Mouse (Mus musculus) spleen, postnatal 14 days (tissue): Measurements from ENCODE around the gene Anapc16.

Source experiments
- DNase-seq, 2 experiments: peaks; one replicate each; pipeline ENCODE4 v3.0.0; 2021 to 2022; ENCODE audit warnings: low spot score in 2 of 2

Anapc16 gene

DNA sequence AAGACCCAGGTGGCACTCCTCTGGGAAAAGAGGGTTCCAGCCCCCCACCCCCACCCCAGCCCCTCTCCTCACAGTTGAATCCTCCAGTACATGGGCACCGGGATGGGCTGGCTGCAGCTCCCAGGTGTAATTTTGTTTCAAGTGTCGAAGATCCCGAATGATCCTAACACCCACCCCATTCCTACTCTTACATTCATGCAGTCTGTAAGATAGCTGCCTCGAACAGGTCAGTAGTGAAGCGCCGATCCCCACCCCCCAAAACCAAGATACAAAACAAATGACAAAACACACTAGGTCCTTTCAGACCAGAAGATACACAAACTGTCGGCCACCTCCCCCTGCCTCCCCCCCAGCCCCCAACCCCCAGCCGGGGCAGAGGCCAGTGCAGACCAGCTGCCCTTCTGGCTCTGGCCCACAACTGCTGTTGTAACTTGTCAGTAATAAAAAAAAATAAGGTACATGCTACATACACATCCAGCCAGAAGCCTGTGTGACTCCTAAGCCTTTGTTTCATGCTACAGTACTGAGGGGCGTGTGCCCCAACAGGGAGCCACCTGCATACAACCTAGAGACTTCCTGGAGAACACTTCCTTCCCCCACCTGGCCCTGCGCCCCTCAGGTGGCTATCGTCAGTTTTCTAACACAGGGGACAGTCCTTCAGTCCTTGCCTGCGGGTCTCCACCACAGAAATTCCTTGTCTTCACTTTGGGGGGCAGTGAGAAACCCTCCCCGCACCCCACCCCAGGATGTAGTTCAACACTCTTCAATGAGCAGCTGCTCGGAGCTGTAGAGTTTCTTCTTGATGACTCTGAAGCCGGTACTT lies 52.9 kb downstream of the Anapc16 start:
- no peak for DNase-seq

DNA sequence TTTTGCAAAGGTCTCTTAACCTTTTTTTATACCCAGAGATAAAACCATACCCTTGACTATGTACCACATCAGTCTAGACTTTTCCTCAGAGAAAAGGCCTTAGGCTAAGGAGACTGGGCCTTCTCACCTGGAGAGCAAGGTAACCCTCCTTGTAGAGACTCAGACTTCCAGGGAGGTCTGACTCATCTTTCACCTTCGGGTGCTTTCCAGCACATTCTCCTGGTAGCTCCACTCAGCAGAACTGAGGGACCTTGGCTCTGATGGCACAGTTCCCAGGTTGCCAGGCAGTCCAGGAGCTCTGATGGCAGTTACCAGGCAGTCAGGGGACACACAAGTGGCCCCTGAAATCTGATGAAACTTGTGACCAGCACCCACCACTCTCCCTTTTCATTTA lies 53.7 kb downstream of the Anapc16 start:
- DNase-seq: no peak

GRCm38 (mm10) chr10:59948363-59949254 lies 54.3 kb downstream of the Anapc16 start:
- no peak for DNase-seq

DNA sequence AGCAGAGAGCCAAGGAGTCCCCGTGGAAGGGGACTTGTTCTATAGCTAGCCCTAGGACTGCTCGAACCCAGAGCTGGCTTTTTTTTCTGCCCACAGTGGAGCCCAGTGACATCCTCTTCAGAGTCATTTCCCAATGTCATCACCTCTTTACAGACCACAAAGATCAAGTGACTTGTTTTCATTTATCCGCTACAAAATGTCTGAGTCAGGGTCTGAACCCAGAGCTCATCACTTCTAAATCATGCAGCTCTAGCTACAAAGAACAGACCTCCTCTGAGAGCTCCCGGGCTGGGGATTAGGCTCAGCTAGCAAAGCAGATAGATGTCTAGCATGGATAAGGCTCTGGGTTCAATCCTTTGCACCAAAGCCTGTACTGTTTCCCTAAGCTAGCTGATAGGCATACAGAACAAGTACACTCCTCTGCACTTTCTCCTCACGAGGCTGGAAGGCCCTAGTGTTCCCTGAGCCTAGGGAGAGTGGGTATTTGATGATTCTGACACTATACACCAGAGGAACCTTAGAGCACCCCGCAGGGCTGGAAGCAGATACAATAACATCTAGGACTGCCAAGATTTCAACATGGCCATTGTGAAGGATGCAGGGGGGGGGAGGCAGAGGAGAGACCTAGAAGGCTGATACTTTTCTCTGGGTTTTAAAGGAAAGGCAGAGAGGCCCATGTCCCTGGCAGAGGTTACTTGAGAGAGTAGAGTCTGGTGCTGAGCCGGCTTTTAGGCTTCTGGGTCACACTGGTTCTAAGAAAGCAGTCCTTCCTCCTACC lies 55.5 kb downstream of the Anapc16 start:
- DNase-seq: no peak

GRCm38 (mm10) chr10:59946362-59946761 lies 56.6 kb downstream of the Anapc16 start:
- no peak for DNase-seq

DNA sequence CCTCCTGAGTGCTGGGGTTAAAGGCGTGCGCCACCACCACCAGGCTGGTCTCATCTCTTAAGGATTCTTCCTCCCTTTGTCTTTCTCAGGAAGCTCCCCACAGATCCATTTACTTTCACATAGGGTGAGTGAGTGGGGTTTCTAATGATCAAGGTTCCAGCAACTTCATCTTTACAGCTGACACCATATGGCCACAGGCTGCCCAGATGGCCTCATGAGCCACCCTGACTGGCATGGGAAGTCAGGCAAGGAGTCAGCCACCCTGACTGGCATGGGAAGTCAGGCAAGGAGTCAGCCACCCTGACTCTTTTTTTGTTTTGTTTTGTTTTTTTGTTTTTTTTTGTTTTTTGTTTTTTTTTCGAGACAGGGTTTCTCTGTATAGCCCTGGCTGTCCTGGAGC lies 57.5 kb downstream of the Anapc16 start:
- no peak for DNase-seq

GRCm38 (mm10) chr10:59943421-59943989 lies 59.4 kb downstream of the Anapc16 start:
- peak; percentile 72 to 81 for DNase-seq

- DNase-seq: no peak
Measured at GRCm38 (mm10) chr10:59942847-59943420, 60.0 kb downstream of the Anapc16 start.

GRCm38 (mm10) chr10:59942281-59942846 lies 60.6 kb downstream of the Anapc16 start:
- no peak for DNase-seq

- DNase-seq: no peak
Measured at GRCm38 (mm10) chr10:59939081-59939480, 63.9 kb downstream of the Anapc16 start.

- no peak for DNase-seq
Measured at GRCm38 (mm10) chr10:59938662-59939061, 64.3 kb downstream of the Anapc16 start.
